Mouse (Mus musculus) heart, embryonic 11.5 days (tissue): Measurements from ENCODE around the gene Olfr263. TPM values are rescaled to one million over a fixed set of nuclear protein-coding genes. Genes with fewer than 3 reads are reported as not detected.

Experiments used
- ATAC-seq: fragments of 200-750 bp; cut with Nextera tagmentation; replicated peaks from 2 replicates; pipeline ENCODE4 v1.8.0; 2017; ENCODE audit warnings: moderate library complexity; ENCODE audit not compliant: insufficient number of reproducible peaks, low FRiP score, low TSS enrichment
- H3K27ac ChIP-seq: fragments of 300-500 bp; sonication (generic); 2 replicates; pipeline ENCODE4 v1.5.1; 2014; ENCODE audit warnings: mild to moderate bottlenecking, low read depth, low read length
- H3K27me3 ChIP-seq: fragments of 300-500 bp; sonication (generic); 2 replicates; pipeline ENCODE4 v1.6.1; 2014; ENCODE audit warnings: mild to moderate bottlenecking, low read length, mixed read lengths; ENCODE audit not compliant: control insufficient read depth, insufficient read depth
- H3K36me3 ChIP-seq: fragments of 300-500 bp; sonication (generic); 2 replicates; pipeline ENCODE4 v1.6.1; 2014; ENCODE audit warnings: mild to moderate bottlenecking, low read length, moderate library complexity, mixed read lengths; ENCODE audit not compliant: control insufficient read depth, insufficient read depth
- H3K4me1 ChIP-seq: fragments of 300-500 bp; sonication (generic); 2 replicates; pipeline ENCODE4 v1.6.1; 2014; ENCODE audit warnings: low read length; ENCODE audit not compliant: control insufficient read depth, insufficient read depth
- H3K4me2 ChIP-seq: fragments of 300-500 bp; sonication (generic); 2 replicates; pipeline ENCODE4 v1.6.1; 2014; ENCODE audit warnings: mild to moderate bottlenecking, moderate library complexity
- H3K4me3 ChIP-seq: fragments of 300-500 bp; sonication (generic); 2 replicates; pipeline ENCODE4 v1.5.1; 2014; ENCODE audit warnings: low read depth, low read length
- H3K9ac ChIP-seq: fragments of 300-500 bp; sonication (generic); 2 replicates; pipeline ENCODE4 v1.6.1; 2014; ENCODE audit warnings: mild to moderate bottlenecking, low read depth, low read length, moderate library complexity
- H3K9me3 ChIP-seq: fragments of 300-500 bp; sonication (generic); replicated peaks from 2 replicates; pipeline ENCODE4 v1.6.1; 2016; ENCODE audit warnings: low read length; ENCODE audit not compliant: control insufficient read depth
- WGBS: fragments of 180-500 bp; shearing (Covaris S2); extraction: QIAGEN DNeasy Blood & Tissue Kit; methylation state at CpG from one replicate; pipeline ENCODE4 v1.1.7; 2014; ENCODE audit not compliant: insufficient replicate concordance; 5-methylcytosine and 5-hydroxymethylcytosine counted together
- polyA plus RNA-seq: library from polyadenylated mRNA; unstranded; fragments of >200 nt; fragmentation: Nextera tagmentation; extraction: Ambion mirVana; gene quantifications from 2 replicates; pipeline ENCODE4 v1.2.1, GENCODE M21; 2014

Olfr263 gene
- polyA plus RNA-seq, 1 experiment from 2014 or later, result not detected

GRCm38 (mm10) chr13:21158071-21158470, 28.6 kb downstream of the Olfr263 start:
- Histone ChIP-seq H3K27me3 (no peaks in the 10 kb centered on the region), H3K9ac (no peak overlapping the region), H3K4me3 (peak overlapping the region; percentile 65), H3K27ac (no peak overlapping the region), H3K9me3 (no peaks in the 10 kb centered on the region), H3K36me3 (no peaks in the 10 kb centered on the region), H3K4me2 (peak overlapping the region; percentile 96), H3K4me1 (no peaks in the 10 kb centered on the region)
- ATAC-seq, result no peak
- 8% methylated on average over 9 of the region's 9 CpGs for WGBS

- Histone ChIP-seq H3K27me3 (no peaks in the 10 kb centered on the region), H3K4me2 (peak overlapping the region; percentile 96), H3K4me1 (no peaks in the 10 kb centered on the region), H3K9me3 (no peaks in the 10 kb centered on the region), H3K27ac (peak overlapping the region; percentile 1; the same call in 1 of the 2 replicates), H3K4me3 (peak overlapping the region; percentile 65), H3K9ac (peak overlapping the region; percentile 72), H3K36me3 (no peaks in the 10 kb centered on the region)
- WGBS, result under 1% methylated on average over 19 of the region's 19 CpGs
- no peak for ATAC-seq
Measured at GRCm38 (mm10) chr13:21158785-21159474, 29.5 kb downstream of the Olfr263 start.

- Histone ChIP-seq H3K4me1 (no peaks in the 10 kb centered on the region), H3K36me3 (no peaks in the 10 kb centered on the region), H3K9me3 (no peaks in the 10 kb centered on the region), H3K27me3 (no peaks in the 10 kb centered on the region), H3K27ac (peak overlapping the region; percentile 1; the same call in 1 of the 2 replicates), H3K9ac (peak overlapping the region; percentile 72), H3K4me2 (peak overlapping the region; percentile 96), H3K4me3 (peak overlapping the region; percentile 65)
- under 1% methylated on average over 15 of the region's 15 CpGs for whole genome bisulfite sequencing
- ATAC-seq, result no peak
Measured at GRCm38 (mm10) chr13:21159475-21159819, 30.0 kb downstream of the Olfr263 start.

- no peak; the same call in 1 of the 2 replicates for ATAC-seq
- H3K27me3 ChIP-seq, result no peaks in the 10 kb centered on the region
- H3K4me2 ChIP-seq, result peak overlapping the region; percentile 96
- H3K27ac ChIP-seq, result no peak overlapping the region
- H3K4me3 ChIP-seq, result peak overlapping the region; percentile 65
- H3K9ac ChIP-seq, result peak overlapping the region; percentile 72; the same call in 1 of the 2 replicates
- no peaks in the 10 kb centered on the region for H3K9me3 ChIP-seq
- no peaks in the 10 kb centered on the region for H3K36me3 ChIP-seq
- H3K4me1 ChIP-seq, result no peaks in the 10 kb centered on the region
- under 1% methylated on average over 16 of the region's 16 CpGs for WGBS
Measured at GRCm38 (mm10) chr13:21160041-21160511, 30.6 kb downstream of the Olfr263 start.

- peak; percentile 86 for ATAC-seq
- H3K36me3 ChIP-seq, result no peaks in the 10 kb centered on the region
- H3K9me3 ChIP-seq, result no peaks in the 10 kb centered on the region
- peak overlapping the region; percentile 96 for H3K4me2 ChIP-seq
- peak overlapping the region; percentile 65 for H3K4me3 ChIP-seq
- under 1% methylated on average over 32 of the region's 32 CpGs for WGBS
- H3K4me1 ChIP-seq, result no peaks in the 10 kb centered on the region
- H3K9ac ChIP-seq, result 0 out of 2 replicates have a peak overlapping the region, but pooled peaks have one; percentile 39
- H3K27ac ChIP-seq, result no peak overlapping the region
- no peaks in the 10 kb centered on the region for H3K27me3 ChIP-seq
Measured at GRCm38 (mm10) chr13:21160657-21161590, 31.5 kb downstream of the Olfr263 start.

GRCm38 (mm10) chr13:21161591-21161990, 32.2 kb downstream of the Olfr263 start:
- H3K4me3 ChIP-seq, result peak overlapping the region; percentile 65; the same call in 1 of the 2 replicates
- H3K9ac ChIP-seq, result no peak overlapping the region
- H3K27ac ChIP-seq, result no peak overlapping the region
- no peak for ATAC-seq
- no peaks in the 10 kb centered on the region for H3K4me1 ChIP-seq
- 45% methylated on average over 2 of the region's 2 CpGs for WGBS
- H3K9me3 ChIP-seq, result no peaks in the 10 kb centered on the region
- no peaks in the 10 kb centered on the region for H3K36me3 ChIP-seq
- H3K4me2 ChIP-seq, result peak overlapping the region; percentile 55
- H3K27me3 ChIP-seq, result no peaks in the 10 kb centered on the region

- Histone ChIP-seq H3K4me1 (no peaks in the 10 kb centered on the region), H3K4me2 (no peak overlapping the region; the same call in 1 of the 2 replicates), H3K27ac (no peak overlapping the region), H3K9ac (no peak overlapping the region), H3K9me3 (no peaks in the 10 kb centered on the region), H3K27me3 (no peaks in the 10 kb centered on the region), H3K36me3 (no peaks in the 10 kb centered on the region), H3K4me3 (no peak overlapping the region)
- no peak for ATAC-seq
- 61% methylated on average over 5 of the region's 5 CpGs for WGBS
Measured at GRCm38 (mm10) chr13:21162591-21162990, 33.2 kb downstream of the Olfr263 start.
